Mouse (Mus musculus): ENCODE results near the gene Dusp14. TPM values are rescaled to one million over a fixed set of nuclear protein-coding genes. Genes with fewer than 3 reads are reported as not detected.

The Dusp14 gene
- polyA plus RNA-seq, 1 experiment, result 16.2 TPM

DNA sequence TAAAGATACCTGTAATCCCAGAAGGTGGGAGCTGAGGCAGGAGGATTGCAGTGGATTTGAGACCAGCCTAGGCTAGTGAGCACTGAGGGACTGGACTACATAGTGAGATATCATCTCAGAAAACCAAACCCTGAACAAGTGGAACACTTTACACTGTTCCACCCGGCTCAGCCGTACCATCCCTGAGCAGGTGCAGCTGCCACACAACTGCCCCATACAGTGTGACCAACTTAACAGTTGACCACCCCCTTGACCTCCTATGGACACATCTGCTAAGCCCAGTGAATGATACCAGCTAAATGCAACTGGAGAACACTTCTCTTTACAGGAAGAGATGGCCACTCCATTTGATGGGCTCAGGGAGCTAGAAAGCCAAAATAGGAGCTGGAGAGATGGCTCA is 11.6 kb downstream of the Dusp14 start:
- no peak overlapping the region for H3K27ac ChIP-seq (ENCODE audit: insufficient read depth, low read length)
- H3K4me1 ChIP-seq (ENCODE audit: control insufficient read depth, insufficient read depth, low read length), result no peaks in the 10 kb centered on the region
- H3K4me3 ChIP-seq (ENCODE audit: insufficient read depth, low read length), result no peak overlapping the region
- no peak for TF ChIP-seq POLR2A (IDR thresholded peaks at IDR 0.05; ENCODE audit: low read depth, low read length)
- no peak for TF ChIP-seq CTCF (IDR thresholded peaks at IDR 0.05; ENCODE audit: borderline replicate concordance, insufficient read depth, low read length)

DNA sequence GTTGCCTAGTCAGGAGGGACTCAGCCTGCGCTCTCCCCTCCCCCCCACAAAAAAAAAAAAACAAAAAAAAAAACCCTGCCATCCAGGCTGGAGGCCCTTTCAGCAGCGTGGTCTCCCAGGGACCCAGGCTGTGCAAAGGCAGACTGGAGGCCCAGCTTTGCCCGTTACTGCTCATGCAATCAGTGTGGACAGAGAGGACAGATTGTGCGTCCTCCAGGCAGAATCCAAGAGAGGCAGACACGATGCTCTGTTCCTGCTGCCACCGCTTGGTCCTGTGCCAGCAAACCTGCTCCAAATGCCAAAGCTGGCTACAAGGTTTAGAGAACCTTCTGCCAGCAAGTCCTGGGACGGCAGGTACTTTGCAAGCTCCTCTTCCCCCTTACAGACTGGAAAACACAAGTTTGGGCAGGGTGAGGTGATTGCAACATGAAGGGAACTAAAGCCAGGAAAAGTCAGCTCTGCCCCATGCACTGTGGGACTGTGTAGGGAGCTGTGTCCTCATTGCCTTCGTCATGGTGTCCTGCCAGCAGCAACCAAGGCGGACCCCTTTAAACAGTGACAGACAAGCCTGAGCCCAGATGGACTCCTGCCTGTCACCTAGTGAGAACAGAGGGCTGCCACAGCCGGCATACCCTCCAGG is 15.4 kb downstream of the Dusp14 start:
- no peak overlapping the region for H3K4me3 ChIP-seq (ENCODE audit: insufficient read depth, low read length)
- no peak overlapping the region for H3K27ac ChIP-seq (ENCODE audit: insufficient read depth, low read length)
- H3K4me1 ChIP-seq (ENCODE audit: control insufficient read depth, insufficient read depth, low read length), result no peaks in the 10 kb centered on the region
- TF ChIP-seq POLR2A (IDR thresholded peaks at IDR 0.05; ENCODE audit: low read depth, low read length) (no peak), CTCF (IDR thresholded peaks at IDR 0.05; ENCODE audit: borderline replicate concordance, insufficient read depth, low read length) (no peak)

DNA sequence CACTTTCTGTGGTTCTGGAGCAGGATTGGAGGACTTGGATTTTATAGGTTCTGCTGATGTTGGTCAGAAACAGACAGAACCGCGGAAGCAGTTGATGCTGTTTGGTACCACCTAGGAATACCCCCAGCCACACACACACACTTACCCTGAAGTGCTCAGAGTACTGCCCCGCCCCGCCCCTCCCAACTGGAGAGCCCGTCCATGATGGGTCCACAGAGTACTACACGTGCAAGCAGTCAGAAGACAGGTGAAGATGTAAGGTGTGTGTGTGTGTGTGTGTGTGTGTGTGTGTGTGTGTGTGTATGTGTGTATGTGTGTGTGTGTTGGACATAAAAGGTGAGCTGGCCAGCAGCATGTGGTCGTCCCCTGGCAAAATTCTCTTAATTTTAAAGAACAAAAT is 16.0 kb downstream of the Dusp14 start:
- no peak overlapping the region for H3K4me3 ChIP-seq (ENCODE audit: insufficient read depth, low read length)
- TF ChIP-seq POLR2A (IDR thresholded peaks at IDR 0.05; ENCODE audit: low read depth, low read length), result no peak
- TF ChIP-seq CTCF (IDR thresholded peaks at IDR 0.05; ENCODE audit: borderline replicate concordance, insufficient read depth, low read length), result no peak
- H3K27ac ChIP-seq (ENCODE audit: insufficient read depth, low read length), result no peak overlapping the region
- H3K4me1 ChIP-seq (ENCODE audit: control insufficient read depth, insufficient read depth, low read length), result no peaks in the 10 kb centered on the region

DNA sequence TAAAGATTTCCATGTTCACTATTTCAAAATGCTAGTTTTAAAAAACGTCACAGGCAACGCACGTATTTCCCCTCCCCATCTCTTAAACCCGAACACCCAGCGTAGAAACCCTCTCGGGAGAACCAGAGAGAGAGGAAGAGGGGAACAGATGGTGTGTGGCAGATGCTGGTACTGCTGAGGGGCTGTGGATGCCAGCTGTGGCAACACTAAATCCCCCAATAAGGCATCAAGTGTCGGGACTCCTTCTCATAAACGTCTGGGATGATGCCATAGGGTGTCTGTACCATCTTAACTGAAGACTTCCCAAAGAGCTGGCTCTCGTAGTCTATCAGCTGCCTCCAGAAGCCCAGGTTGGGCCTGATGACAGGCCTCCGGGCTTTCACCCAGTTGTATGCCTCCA is 20.6 kb downstream of the Dusp14 start:
- Histone ChIP-seq H3K27ac (ENCODE audit: insufficient read depth, low read length) (no peak overlapping the region), H3K4me3 (ENCODE audit: insufficient read depth, low read length) (no peak overlapping the region), H3K4me1 (ENCODE audit: control insufficient read depth, insufficient read depth, low read length) (0 out of 2 replicates have a peak, but pooled peaks cover 4% of the 10 kb centered on the region)
- TF ChIP-seq POLR2A (IDR thresholded peaks at IDR 0.05; ENCODE audit: low read depth, low read length) (no peak), CTCF (IDR thresholded peaks at IDR 0.05; ENCODE audit: borderline replicate concordance, insufficient read depth, low read length) (no peak)

DNA sequence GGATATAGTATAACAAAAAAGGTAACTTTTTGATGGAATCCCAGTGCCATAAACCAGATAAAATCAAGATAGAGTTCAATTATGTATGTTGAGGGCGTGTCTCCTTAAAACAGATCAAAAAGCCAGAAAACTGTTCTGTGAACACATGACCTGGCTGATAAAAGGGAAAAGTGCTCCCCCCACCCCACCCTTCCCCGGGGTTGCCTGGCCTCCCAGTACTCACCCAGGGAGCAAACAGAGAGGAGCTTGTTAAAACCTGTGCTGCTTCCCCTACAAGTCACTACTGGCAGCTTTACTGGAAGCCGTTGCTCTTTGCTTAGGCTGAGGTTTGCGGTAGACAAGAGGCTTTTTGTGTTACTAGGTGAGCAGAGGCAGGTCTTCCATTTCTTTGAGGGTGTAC is 21.8 kb downstream of the Dusp14 start:
- Histone ChIP-seq H3K27ac (ENCODE audit: insufficient read depth, low read length) (no peak overlapping the region), H3K4me3 (ENCODE audit: insufficient read depth, low read length) (no peak overlapping the region)
- TF ChIP-seq POLR2A (IDR thresholded peaks at IDR 0.05; ENCODE audit: low read depth, low read length), result no peak
- TF ChIP-seq CTCF (IDR thresholded peaks at IDR 0.05; ENCODE audit: borderline replicate concordance, insufficient read depth, low read length), result no peak

DNA sequence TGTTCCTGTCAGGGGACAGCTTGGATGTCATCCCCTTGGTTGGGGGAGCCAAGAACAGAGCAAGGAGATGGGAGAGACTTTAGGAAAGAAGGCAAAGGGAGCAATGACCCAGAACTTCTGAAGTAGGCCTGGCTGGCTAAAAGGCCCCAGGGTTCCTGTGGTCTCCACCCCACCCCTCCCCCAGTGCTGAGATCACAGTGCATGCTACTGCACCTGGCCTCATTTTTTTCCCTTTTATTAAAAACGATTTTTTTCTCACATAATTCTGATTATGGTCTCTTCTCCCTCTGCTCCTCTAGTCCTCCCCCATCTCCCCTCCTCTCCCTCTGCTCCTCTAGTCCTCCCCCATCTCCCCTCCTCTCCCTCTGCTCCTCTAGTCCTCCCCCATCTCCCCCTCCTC is 24.1 kb downstream of the Dusp14 start:
- Histone ChIP-seq H3K4me3 (ENCODE audit: insufficient read depth, low read length) (no peak overlapping the region), H3K4me1 (ENCODE audit: control insufficient read depth, insufficient read depth, low read length) (peaks cover 12% of the 10 kb centered on the region), H3K27ac (ENCODE audit: insufficient read depth, low read length) (no peak overlapping the region)
- no peak for TF ChIP-seq CTCF (IDR thresholded peaks at IDR 0.05; ENCODE audit: borderline replicate concordance, insufficient read depth, low read length)
- no peak for TF ChIP-seq POLR2A (IDR thresholded peaks at IDR 0.05; ENCODE audit: low read depth, low read length)

More for the DNA sequence above, 21.8 kb downstream of the Dusp14 start:
- peaks cover 12% of the 10 kb centered on the region for H3K4me1 ChIP-seq (ENCODE audit: control insufficient read depth, insufficient read depth, low read length)

DNA sequence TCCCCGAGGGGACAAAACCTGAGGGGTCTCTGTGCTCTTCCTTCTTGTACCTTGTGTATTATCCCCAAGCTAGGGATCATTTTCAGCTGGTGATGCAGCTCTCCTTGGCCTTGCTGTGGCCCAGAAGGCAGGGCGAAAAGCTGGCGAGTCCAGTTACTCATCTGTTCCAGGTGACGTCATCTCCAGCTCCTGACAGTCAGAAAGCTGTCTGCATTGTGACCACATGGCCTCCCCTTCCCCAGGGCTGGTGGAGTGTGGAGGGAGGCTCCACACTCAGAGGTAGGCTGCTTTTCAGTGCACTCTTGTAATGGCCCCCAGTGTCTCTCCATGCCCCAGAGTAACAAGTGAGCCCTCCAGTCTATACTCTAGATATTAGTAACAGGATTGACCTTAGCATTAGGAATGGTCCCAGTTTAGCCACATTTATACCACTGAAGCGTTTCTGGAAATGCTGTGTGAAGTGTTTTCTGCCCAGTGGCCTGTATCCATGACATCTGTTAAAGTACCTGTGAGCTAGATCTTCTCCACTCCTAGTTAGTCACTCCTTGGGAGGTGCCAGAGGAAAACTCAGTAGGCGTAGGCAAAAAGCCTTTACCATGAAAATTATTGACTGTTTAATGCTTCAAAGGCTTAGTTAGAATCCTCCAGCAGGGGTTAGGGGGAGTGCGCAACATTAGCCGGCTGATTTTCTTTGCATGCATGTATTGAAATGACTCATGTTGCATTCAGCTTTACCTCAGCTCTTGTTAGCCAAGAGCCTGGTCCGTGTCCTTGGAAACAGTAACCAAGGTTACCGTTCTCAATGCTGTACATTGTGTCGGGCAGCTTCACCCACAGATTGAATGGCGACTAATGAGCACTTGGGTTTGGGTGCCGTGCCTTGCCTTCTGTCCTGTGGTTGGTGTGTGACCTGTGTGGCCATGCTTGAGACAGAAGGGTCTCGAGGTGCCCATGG is 26.0 kb downstream of the Dusp14 start:
- peaks cover 12% of the 10 kb centered on the region for H3K4me1 ChIP-seq (ENCODE audit: control insufficient read depth, insufficient read depth, low read length)
- TF ChIP-seq POLR2A (IDR thresholded peaks at IDR 0.05; ENCODE audit: low read depth, low read length) (no peak), CTCF (IDR thresholded peaks at IDR 0.05; ENCODE audit: borderline replicate concordance, insufficient read depth, low read length) (no peak)
- peak overlapping the region; percentile 57 for H3K27ac ChIP-seq (ENCODE audit: insufficient read depth, low read length)
- no peak overlapping the region for H3K4me3 ChIP-seq (ENCODE audit: insufficient read depth, low read length)

DNA sequence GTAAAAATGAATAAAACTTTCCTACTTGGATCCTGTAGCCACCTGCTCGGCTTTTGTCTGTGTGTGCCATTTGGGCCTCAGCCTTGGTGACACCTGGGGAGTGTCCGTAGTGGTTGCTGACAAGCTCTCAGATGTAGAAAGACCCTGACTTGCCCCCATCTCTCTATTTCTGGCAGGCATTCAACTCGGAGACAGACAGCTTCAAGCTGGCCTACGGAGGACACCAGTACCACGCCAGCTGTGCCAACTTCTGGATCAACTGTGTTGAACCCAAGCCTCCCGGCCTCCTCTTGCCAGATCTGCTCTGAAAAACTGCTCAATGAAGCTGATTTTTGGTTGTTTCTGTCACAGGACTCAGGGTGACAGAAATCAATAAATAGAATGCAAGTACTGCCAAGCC is 28.4 kb downstream of the Dusp14 start:
- peaks cover 12% of the 10 kb centered on the region for H3K4me1 ChIP-seq (ENCODE audit: control insufficient read depth, insufficient read depth, low read length)

DNA sequence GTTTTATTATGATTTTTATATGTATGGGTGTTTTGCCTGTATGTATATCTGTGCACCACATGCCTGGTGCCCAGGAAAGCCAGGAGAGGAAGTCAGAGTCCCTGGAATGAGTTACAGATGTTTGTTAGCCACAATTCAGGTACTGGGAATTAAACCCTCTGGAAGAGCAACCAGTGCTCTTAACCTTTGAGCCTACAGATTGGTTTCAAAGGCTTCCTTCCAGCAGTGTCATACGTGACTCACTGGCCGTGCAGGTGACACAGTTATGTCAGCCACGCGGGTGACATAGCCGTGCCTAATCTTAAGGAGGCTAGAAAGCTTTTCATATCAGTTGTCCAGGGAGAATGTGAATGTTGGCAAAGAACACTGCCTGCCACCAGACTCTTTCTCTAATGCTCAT is 35.4 kb downstream of the Dusp14 start:
- H3K4me1 ChIP-seq (ENCODE audit: control insufficient read depth, insufficient read depth, low read length), result no peaks in the 10 kb centered on the region
- no peak for TF ChIP-seq POLR2A (IDR thresholded peaks at IDR 0.05; ENCODE audit: low read depth, low read length)
- no peak for TF ChIP-seq CTCF (IDR thresholded peaks at IDR 0.05; ENCODE audit: borderline replicate concordance, insufficient read depth, low read length)
- H3K4me3 ChIP-seq (ENCODE audit: insufficient read depth, low read length), result no peak overlapping the region
- H3K27ac ChIP-seq (ENCODE audit: insufficient read depth, low read length), result no peak overlapping the region

More for the DNA sequence above, 28.4 kb downstream of the Dusp14 start:
- no peak overlapping the region for H3K27ac ChIP-seq (ENCODE audit: insufficient read depth, low read length)
- TF ChIP-seq CTCF (IDR thresholded peaks at IDR 0.05; ENCODE audit: borderline replicate concordance, insufficient read depth, low read length) (no peak), POLR2A (IDR thresholded peaks at IDR 0.05; ENCODE audit: low read depth, low read length) (no peak)
- no peak overlapping the region for H3K4me3 ChIP-seq (ENCODE audit: insufficient read depth, low read length)

DNA sequence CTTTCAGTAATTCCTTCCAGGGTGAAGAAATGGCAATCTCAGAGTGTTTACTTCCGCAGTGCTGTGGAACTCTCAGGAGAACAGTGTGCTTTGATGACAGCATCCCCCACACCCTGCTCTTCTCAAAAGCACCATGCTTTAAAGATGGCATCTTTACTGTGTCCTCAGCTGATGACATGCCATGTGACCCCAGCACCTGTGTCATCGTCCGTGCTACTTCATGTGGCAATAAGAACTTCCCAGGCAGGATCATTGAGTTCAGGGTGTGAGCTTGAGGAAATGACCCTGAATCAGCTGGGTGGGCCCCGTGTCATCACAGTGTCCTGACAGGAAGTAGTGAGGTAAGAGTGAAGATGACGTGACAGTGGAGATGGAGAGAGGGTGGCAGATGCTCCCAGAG is 36.5 kb downstream of the Dusp14 start:
- no peak for TF ChIP-seq CTCF (IDR thresholded peaks at IDR 0.05; ENCODE audit: borderline replicate concordance, insufficient read depth, low read length)
- TF ChIP-seq POLR2A (IDR thresholded peaks at IDR 0.05; ENCODE audit: low read depth, low read length), result no peak
- H3K4me3 ChIP-seq (ENCODE audit: insufficient read depth, low read length), result no peak overlapping the region
- no peaks in the 10 kb centered on the region for H3K4me1 ChIP-seq (ENCODE audit: control insufficient read depth, insufficient read depth, low read length)
- H3K27ac ChIP-seq (ENCODE audit: insufficient read depth, low read length), result no peak overlapping the region
